Mouse (Mus musculus) testis, adult 10 weeks (tissue): ENCODE data around the gene Zmynd15. TPM values are rescaled to one million over a fixed set of nuclear protein-coding genes. Genes with fewer than 3 reads are reported as not detected.

Experiments used
- polyA plus RNA-seq: library from polyadenylated mRNA; stranded (reverse); fragments of 350-450 nt; fragmentation: Illumina TruSeq; extraction: RNeasy Lipid Tissue Mini Kit (QIAGEN cat#74804); gene quantifications from one replicate; pipeline ENCODE4 v1.2.3, GENCODE M21; 2014; ENCODE audit warnings: low read depth, low replicate concordance

Zmynd15 gene
- 18.1 TPM for polyA plus RNA-seq

DNA sequence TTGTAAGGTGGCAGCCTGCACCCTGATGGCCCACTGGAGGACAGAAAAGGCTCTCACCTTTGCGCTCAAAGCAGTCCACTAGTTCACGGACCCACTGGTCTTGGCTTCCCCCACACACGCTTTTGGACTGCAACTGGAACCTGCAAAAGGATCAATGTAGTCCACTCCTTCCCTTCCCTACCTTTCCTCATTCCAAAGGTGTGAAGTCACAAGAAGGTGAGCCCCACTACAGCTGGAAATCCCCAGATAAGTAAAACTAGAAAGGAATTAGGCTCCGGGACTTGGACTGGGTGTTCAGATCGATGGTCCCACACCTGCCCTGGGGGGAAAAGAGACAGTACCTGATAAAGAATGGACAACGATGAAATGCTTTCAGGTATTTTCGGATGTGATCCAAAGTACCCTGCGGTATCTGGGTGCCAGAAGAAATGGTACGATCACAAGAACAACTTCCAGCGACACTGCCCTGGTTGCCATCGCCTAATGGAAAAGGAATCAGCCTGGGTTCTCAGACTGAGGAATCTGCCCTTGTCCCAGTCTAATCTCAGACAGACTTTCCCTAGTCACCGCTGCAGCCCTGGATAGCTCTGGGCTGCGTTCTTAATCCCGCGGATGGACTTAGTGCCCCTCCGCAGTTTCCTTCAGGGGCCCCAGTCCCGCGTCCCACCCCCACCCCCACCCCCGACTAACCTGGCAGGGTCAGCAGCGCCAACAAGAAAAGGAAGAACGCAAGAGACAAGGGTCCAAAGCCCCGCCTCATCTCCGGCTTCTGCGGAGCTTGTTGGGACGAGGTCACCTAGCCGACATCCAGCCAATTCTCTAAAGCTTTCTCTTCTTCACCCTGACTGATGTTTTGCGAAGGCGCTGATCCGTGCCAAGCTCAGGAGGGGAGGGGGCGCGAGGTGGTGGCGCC lies at the start of gene Zmynd15:
Gene Zmynd15, plus strand, starts transcription at position 746 of the 913 bp plus-strand sequence.

DNA sequence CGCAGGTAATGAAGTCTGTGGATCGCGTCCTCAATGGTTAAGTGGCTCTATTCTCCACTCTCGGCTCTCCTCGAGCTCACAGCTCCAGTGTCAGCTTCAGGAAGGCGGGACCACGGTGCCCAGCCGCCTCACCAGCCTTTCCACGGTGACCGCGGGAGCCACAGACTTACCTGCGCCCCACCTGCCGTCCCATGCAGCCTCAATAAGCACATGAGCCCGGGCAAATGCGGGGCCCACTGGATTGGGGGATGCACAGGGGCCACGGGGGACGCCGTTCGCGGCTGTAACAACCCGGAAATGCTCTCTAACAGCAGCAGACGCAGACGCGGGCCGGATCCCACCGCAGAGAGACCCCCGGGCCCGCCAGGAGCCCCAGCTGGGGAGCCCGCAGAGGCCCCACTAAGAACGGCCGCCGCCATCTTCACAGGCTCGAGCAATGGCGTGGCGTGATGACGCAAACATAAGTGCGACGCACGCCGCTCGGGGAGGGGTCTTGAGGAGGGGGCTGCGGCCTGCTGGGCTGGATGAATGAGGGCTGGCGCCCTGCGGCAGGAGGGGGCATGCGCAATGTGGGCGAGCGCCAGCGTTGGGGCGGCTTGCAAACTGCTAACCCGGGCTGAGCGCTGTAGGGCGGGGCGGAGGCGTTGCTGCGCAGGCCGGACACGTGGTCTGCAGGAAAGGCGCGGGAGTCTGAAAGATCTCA lies 49.5 kb upstream of the Zmynd15 start, which contains the start of gene Pelp1:
Gene Pelp1, minus strand, starts transcription at position 438 of the 703 bp plus-strand sequence.

DNA sequence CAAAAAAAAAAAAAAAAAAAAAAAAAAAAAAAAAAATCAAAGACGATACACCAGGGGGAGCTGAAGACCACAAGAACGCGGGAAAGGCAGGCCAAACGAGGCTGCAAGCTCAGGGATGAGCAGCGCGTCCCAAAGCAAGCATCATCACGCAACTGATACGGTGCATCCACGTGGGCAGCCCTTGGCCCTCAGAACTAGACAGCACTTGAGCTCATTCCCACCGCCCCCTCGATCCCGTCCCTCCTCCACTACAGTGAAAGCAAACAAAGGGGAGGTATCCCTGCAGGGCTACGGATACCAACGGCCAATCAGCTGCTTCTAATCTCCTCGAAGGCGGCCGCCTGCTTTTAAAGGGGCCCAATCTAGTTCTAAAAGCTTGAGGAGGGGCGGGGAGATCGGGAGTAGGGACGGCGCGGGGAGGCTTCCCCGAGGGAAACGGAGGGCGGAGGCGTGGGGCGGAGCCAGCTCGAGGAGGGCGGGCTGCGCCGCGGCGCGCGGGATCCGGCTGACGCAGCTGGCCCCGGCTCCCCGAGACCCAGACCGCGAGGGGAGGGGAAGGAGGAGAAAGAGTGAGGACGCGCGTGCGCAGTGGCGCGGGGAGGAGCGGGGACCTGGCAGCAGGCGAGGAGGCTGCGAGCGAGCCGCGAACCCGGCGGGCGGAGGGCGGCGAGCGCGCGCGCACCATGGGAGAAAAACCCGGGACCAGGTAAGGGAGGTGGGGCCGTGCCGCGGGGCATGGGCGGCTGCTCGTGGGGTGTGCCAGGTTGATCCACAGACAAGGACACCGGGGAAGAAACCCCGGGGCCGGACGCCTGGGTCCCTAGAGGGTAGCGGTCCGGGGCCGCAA lies 27.0 kb upstream of the Zmynd15 start, which contains the start of gene Arrb2:
Gene Arrb2, plus strand, starts transcription at position 588 of the 847 bp plus-strand sequence.

DNA sequence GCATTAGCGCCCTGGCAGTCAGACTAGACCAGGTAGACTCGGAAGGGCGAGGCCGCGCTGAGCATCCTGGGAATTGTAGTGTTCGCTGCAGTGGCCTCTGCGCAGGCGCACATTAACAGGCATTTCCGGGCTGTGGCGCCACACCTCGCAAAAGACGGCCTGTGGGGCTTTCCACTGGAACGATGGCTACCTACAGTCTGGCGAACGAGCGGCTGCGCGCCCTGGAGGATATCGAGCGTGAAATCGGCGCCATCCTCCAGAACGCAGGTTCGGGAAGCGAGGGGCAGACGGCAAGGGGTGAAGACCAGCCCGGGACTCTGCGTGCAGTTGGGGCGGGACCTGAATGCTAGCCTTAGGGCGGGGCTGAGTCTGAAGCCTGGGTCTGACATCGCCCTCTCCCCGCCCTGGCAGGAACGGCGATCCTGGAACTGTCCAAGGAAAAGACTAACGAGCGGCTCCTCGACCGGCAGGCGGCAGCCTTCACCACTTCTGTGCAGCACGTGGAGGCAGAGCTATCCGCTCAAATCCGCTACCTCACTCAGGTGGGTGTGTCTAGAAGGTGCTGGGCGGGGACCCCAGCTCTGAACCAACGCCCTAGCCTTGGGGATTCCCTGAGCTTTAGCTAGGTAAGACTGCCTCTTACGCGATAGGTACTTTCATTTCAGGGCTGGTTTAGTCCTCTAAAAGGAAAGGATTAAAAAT lies 7.3 kb upstream of the Zmynd15 start, which contains the start of gene Med11:
Gene Med11, plus strand, starts transcription at position 123 of the 702 bp plus-strand sequence.

DNA sequence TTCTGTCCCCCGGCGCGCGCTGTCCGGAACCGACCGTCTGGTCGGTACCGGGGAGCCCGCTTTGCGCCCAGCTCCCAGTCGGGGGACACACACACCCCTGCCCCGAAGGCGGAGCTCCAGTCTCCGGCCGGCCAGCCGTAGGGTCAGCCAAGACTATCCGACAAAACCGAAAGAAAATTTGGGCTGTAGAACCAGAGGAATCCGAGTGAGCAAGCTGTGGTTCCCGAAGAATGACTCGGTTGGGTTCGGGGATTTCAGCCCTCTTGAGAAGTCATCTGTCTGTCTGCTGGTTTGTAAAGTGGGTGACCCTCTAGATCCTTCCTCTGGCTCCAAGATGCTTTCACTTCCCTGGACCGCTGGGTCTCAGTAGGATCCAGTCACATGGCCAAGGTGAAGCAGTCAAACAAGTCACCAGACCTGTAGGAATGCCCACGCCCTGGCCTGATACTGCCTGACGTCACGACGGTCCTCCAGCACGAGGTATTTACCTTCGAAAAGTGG lies 418 bp downstream of the Zmynd15 start, which contains the start of gene Cxcl16:
Gene Cxcl16, minus strand, starts transcription at position 384 of the 501 bp plus-strand sequence.

DNA sequence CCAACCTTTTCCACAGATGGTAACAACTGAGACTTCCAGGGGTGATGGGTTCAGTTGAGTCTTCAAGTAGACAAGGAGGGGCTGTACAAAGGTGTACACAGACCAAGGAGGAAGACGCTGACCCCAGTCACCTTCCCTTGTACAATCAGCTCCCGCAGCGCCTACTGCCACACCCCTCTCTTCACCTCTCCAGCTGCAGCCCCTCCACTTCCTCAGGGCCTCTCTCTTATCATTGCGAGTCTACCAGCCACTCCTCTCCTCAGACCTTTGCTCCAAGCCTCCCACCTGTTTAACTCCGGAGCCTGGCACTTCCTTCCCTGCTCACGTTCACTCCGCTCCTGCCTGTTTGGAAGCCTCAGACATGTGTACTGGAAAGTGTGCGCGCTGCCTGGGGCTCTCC lies 45.7 kb downstream of the Zmynd15 start, which contains the start of gene Tm4sf5:
Gene Tm4sf5, plus strand, starts transcription at position 275 of the 400 bp plus-strand sequence.

DNA sequence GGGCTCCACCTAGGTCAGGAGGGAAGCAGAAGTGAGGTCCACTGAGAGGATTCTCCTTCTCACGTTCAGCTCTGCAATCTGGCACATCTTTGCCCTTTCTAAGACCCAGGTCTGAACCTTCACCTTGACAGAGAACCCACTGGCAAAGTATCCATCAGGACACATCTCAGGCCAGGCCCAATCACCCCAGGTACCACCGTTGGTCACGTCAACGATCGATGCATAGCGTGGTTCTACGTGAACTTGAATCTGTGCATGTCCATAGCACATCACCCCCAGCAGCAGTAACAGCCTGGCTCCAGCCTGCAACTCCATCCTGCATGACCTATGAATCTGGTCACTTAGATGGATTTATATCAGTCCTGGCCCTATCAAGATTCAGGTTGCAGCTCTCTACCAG lies 55.1 kb downstream of the Zmynd15 start, which contains the start of gene Vmo1:
Gene Vmo1, minus strand, starts transcription at position 329 of the 400 bp plus-strand sequence.

Other genes with a start within 250 kb of the Zmynd15 start
- gene Slc16a11, start 246.7 kb upstream of the Zmynd15 start, polyA plus RNA-seq: not detected
- 0.62 TPM for gene Slc16a13, start 238.4 kb upstream of the Zmynd15 start, polyA plus RNA-seq
- gene Bcl6b, start 229.6 kb upstream of the Zmynd15 start, polyA plus RNA-seq: 1.7 TPM
- 2.5 TPM for gene 0610010K14Rik, start 221.5 kb upstream of the Zmynd15 start, polyA plus RNA-seq
- gene Gm21988, start 219.6 kb upstream of the Zmynd15 start, polyA plus RNA-seq: 0.46 TPM
- 13.8 TPM for gene Rnasek, start 219.6 kb upstream of the Zmynd15 start, polyA plus RNA-seq
- gene Alox12, start 204.1 kb upstream of the Zmynd15 start, polyA plus RNA-seq: 3.0 TPM
- gene Alox12e, start 136.8 kb upstream of the Zmynd15 start, polyA plus RNA-seq: not detected
- 0.41 TPM for gene Alox15, start 107.4 kb upstream of the Zmynd15 start, polyA plus RNA-seq
- gene Pelp1, start 49.4 kb upstream of the Zmynd15 start, polyA plus RNA-seq: 11.9 TPM
- 0.35 TPM for gene Arrb2, start 26.8 kb upstream of the Zmynd15 start, polyA plus RNA-seq
- gene Med11, start 7.5 kb upstream of the Zmynd15 start, polyA plus RNA-seq: 4.8 TPM
- 2.3 TPM for gene Cxcl16, start 551 bp downstream of the Zmynd15 start, polyA plus RNA-seq
- 0.35 TPM for gene Tm4sf5, start 45.8 kb downstream of the Zmynd15 start, polyA plus RNA-seq
- gene Vmo1, start 55.2 kb downstream of the Zmynd15 start, polyA plus RNA-seq: not detected
- gene Gltpd2, start 59.8 kb downstream of the Zmynd15 start, polyA plus RNA-seq: not detected
- 20.1 TPM for gene Psmb6, start 65.9 kb downstream of the Zmynd15 start, polyA plus RNA-seq
- not detected for gene Gm40193, start 73.5 kb downstream of the Zmynd15 start, polyA plus RNA-seq
- 0.11 TPM for gene Pld2, start 80.6 kb downstream of the Zmynd15 start, polyA plus RNA-seq
- gene Mink1, start 103.4 kb downstream of the Zmynd15 start, polyA plus RNA-seq: 1.7 TPM
- 5.3 TPM for gene 4930544D05Rik, start 156.4 kb downstream of the Zmynd15 start, polyA plus RNA-seq
- gene Chrne, start 159.8 kb downstream of the Zmynd15 start, polyA plus RNA-seq: 5.3 TPM
- not detected for gene Gp1ba, start 179.7 kb downstream of the Zmynd15 start, polyA plus RNA-seq
- gene Rnf167, start 187.8 kb downstream of the Zmynd15 start, polyA plus RNA-seq: 35.2 TPM
- gene Slc25a11, start 188.0 kb downstream of the Zmynd15 start, polyA plus RNA-seq: 6.2 TPM
- gene Pfn1, start 195.2 kb downstream of the Zmynd15 start, polyA plus RNA-seq: 33.1 TPM
- 12.7 TPM for gene Eno3, start 197.8 kb downstream of the Zmynd15 start, polyA plus RNA-seq
- gene Spag7, start 210.0 kb downstream of the Zmynd15 start, polyA plus RNA-seq: 22.5 TPM
- gene Camta2, start 228.7 kb downstream of the Zmynd15 start, polyA plus RNA-seq: 0.31 TPM
- gene Inca1, start 240.7 kb downstream of the Zmynd15 start, polyA plus RNA-seq: 10.2 TPM
- gene Kif1c, start 241.1 kb downstream of the Zmynd15 start, polyA plus RNA-seq: 1.5 TPM